Mouse (Mus musculus) liver, embryonic 14.5 days (tissue): ENCODE measurements around the gene Egfl7. TPM values are rescaled to one million over a fixed set of nuclear protein-coding genes. Genes with fewer than 3 reads are reported as not detected.

ENCODE experiments used
- ATAC-seq: fragments of 200-750 bp; cut with Nextera tagmentation; 2 replicates; pipeline ENCODE4 v1.8.0; 2017; ENCODE audit warnings: moderate number of reproducible peaks, mild to moderate bottlenecking, moderate library complexity; ENCODE audit not compliant: insufficient read depth
- DNase-seq, 3 experiments: peaks; one replicate each; pipeline ENCODE4 v3.0.0-alpha.2; 2012 to 2013; ENCODE audit warnings: low read depth in 3 of 3, low spot score in 3 of 3
- H3K27ac ChIP-seq: fragments of 300-500 bp; sonication (generic); 2 replicates; pipeline ENCODE4 v1.5.1; 2014; ENCODE audit warnings: moderate library complexity, mild to moderate bottlenecking, control low read depth, inconsistent platforms
- H3K27me3 ChIP-seq: fragments of 300-500 bp; sonication (generic); 2 replicates; pipeline ENCODE4 v1.6.1; 2014; ENCODE audit warnings: mild to moderate bottlenecking, low read length, moderate library complexity; ENCODE audit not compliant: control insufficient read depth, insufficient read depth
- H3K36me3 ChIP-seq: fragments of 300-500 bp; sonication (generic); replicated peaks from 2 replicates; pipeline ENCODE4 v1.6.1; 2014; ENCODE audit warnings: low read depth; ENCODE audit not compliant: control insufficient read depth, insufficient read depth
- H3K4me1 ChIP-seq, 2 experiments: fragments of 200-500 bp in 1 of 2; fragments of 300-500 bp in 1 of 2; sonication (generic) in 1 of 2; replicated peaks; 2 replicates each; pipeline ENCODE4 v1.6.1; 2012 to 2014; ENCODE audit warnings: antibody characterized with exemption in 1 of 2, inconsistent platforms in 1 of 2, low read length in 1 of 2; ENCODE audit not compliant: control insufficient read depth in 2 of 2, insufficient read depth in 2 of 2
- H3K4me2 ChIP-seq: fragments of 300-500 bp; sonication (generic); 2 replicates; pipeline ENCODE4 v1.6.1; 2014; ENCODE audit warnings: low read depth, mild to moderate bottlenecking, control low read depth, moderate library complexity
- H3K4me3 ChIP-seq, 2 experiments: fragments of 200-500 bp in 1 of 2; fragments of 300-500 bp in 1 of 2; sonication (generic) in 1 of 2; 2 replicates each; pipeline ENCODE4 v1.5.1; 2012 to 2014; ENCODE audit warnings: low read depth in 2 of 2, low read length in 2 of 2, mild to moderate bottlenecking in 2 of 2, control low read depth in 1 of 2, inconsistent platforms in 1 of 2, moderate library complexity in 1 of 2; ENCODE audit not compliant: insufficient read depth in 1 of 2
- H3K9ac ChIP-seq: fragments of 300-500 bp; sonication (generic); replicated peaks from 2 replicates; pipeline ENCODE4 v1.6.1; 2014; ENCODE audit warnings: mild to moderate bottlenecking, control low read depth, moderate library complexity
- H3K9me3 ChIP-seq: fragments of 300-500 bp; sonication (generic); 2 replicates; pipeline ENCODE4 v1.6.1; 2016; ENCODE audit warnings: low read length, mixed read lengths; ENCODE audit not compliant: control insufficient read depth
- CTCF ChIP-seq: IDR thresholded peaks from 2 replicates; pipeline ENCODE4 v1.5.1; 2016; ENCODE audit warnings: antibody characterized with exemption, low read depth, control low read depth
- EP300 ChIP-seq: IDR thresholded peaks from 2 replicates; pipeline ENCODE4 v1.6.1; 2016; ENCODE audit warnings: antibody characterized with exemption, low read depth
- WGBS: fragments of 180-500 bp; shearing (Covaris S2); extraction: QIAGEN DNeasy Blood & Tissue Kit; methylation state at CpG from one replicate; pipeline ENCODE4 v1.1.7; 2014; ENCODE audit not compliant: insufficient replicate concordance; 5-methylcytosine and 5-hydroxymethylcytosine counted together
- polyA plus RNA-seq, 2 experiments: library from polyadenylated mRNA; depleted of rRNA in 1 of 2; stranded (reverse) in 1 of 2; unstranded in 1 of 2; fragments of >200 nt; fragmentation: Nextera tagmentation in 1 of 2; extraction: Ambion mirVana in 1 of 2; gene quantifications; 2 replicates each; pipeline versions ENCODE4 v1.2.1 to v1.2.3; 2012 to 2014

Egfl7 gene
- polyA plus RNA-seq, 2 experiments, result 47.6 to 68.0 TPM

- H3K36me3 ChIP-seq, result no peaks in the 10 kb centered on the region; the same call in 1 of the 2 replicates
- H3K4me2 ChIP-seq, result no peak overlapping the region
- ATAC-seq (no peak), DNase-seq (no peak)
- H3K9ac ChIP-seq, result no peak overlapping the region
- H3K9me3 ChIP-seq, result no peaks in the 10 kb centered on the region
- no peak overlapping the region for H3K27ac ChIP-seq
- TF ChIP-seq EP300 (no peak), CTCF (no peak)
- peaks cover 2 to 17% of the 10 kb centered on the region in 2 experiments; a peak in 2 of 4 replicates for H3K4me1 ChIP-seq
- 77% methylated on average over 12 of the region's 12 CpGs for WGBS
- no peak overlapping the region for H3K4me3 ChIP-seq
- H3K27me3 ChIP-seq, result no peaks in the 10 kb centered on the region
Measured at GRCm38 (mm10) chr2:26591416-26591815, 11.6 kb downstream of the Egfl7 start.

- no peak overlapping the region for H3K9ac ChIP-seq
- H3K27ac ChIP-seq, result no peak overlapping the region
- peaks cover 0 to 10% of the 10 kb centered on the region in 2 experiments; a peak in 2 of 4 replicates for H3K4me1 ChIP-seq
- 50% methylated on average over 9 of the region's 9 CpGs for WGBS
- H3K27me3 ChIP-seq, result no peaks in the 10 kb centered on the region
- ATAC-seq (peak; percentile 4; the same call in 1 of the 2 replicates), DNase-seq (no peak)
- no peaks in the 10 kb centered on the region; the same call in 1 of the 2 replicates for H3K36me3 ChIP-seq
- H3K9me3 ChIP-seq, result no peaks in the 10 kb centered on the region
- TF ChIP-seq CTCF, result no peak
- no peak for TF ChIP-seq EP300
- H3K4me2 ChIP-seq, result no peak overlapping the region
- no peak overlapping the region for H3K4me3 ChIP-seq
Measured at GRCm38 (mm10) chr2:26593211-26594021, 13.6 kb downstream of the Egfl7 start.

GRCm38 (mm10) chr2:26594022-26594346 lies 14.2 kb downstream of the Egfl7 start:
- peak; percentile 42 for ATAC-seq
- DNase-seq, result no peak
- no peak overlapping the region for H3K4me3 ChIP-seq
- no peaks in the 10 kb centered on the region for H3K9me3 ChIP-seq
- H3K4me1 ChIP-seq, result peaks cover 0 to 12% of the 10 kb centered on the region in 2 experiments; a peak in 2 of 4 replicates
- TF ChIP-seq EP300 (no peak), CTCF (peak; percentile 70)
- H3K27ac ChIP-seq, result no peak overlapping the region
- no peak overlapping the region for H3K9ac ChIP-seq
- no peaks in the 10 kb centered on the region for H3K27me3 ChIP-seq
- H3K4me2 ChIP-seq, result no peak overlapping the region
- no peaks in the 10 kb centered on the region; the same call in 1 of the 2 replicates for H3K36me3 ChIP-seq
- WGBS, result 37% methylated on average over 9 of the region's 9 CpGs

GRCm38 (mm10) chr2:26594461-26594933 lies 14.7 kb downstream of the Egfl7 start:
- TF ChIP-seq CTCF (no peak), EP300 (no peak)
- H3K27ac ChIP-seq, result no peak overlapping the region
- WGBS, result 62% methylated on average over 7 of the region's 7 CpGs
- H3K4me3 ChIP-seq, result no peak overlapping the region
- ATAC-seq, result peak; percentile 14; the same call in 1 of the 2 replicates
- DNase-seq, result no peak
- H3K4me2 ChIP-seq, result no peak overlapping the region
- peaks cover 0 to 16% of the 10 kb centered on the region in 2 experiments; a peak in 2 of 4 replicates for H3K4me1 ChIP-seq
- H3K27me3 ChIP-seq, result no peaks in the 10 kb centered on the region
- no peaks in the 10 kb centered on the region; the same call in 1 of the 2 replicates for H3K36me3 ChIP-seq
- H3K9ac ChIP-seq, result no peak overlapping the region
- H3K9me3 ChIP-seq, result no peaks in the 10 kb centered on the region

- no peak for TF ChIP-seq EP300
- no peak for TF ChIP-seq CTCF
- H3K4me3 ChIP-seq, result no peak overlapping the region
- H3K27ac ChIP-seq, result no peak overlapping the region
- no peaks in the 10 kb centered on the region for H3K27me3 ChIP-seq
- H3K36me3 ChIP-seq, result no peaks in the 10 kb centered on the region; the same call in 1 of the 2 replicates
- H3K4me2 ChIP-seq, result no peak overlapping the region
- H3K9me3 ChIP-seq, result no peaks in the 10 kb centered on the region
- peaks cover 0 to 18% of the 10 kb centered on the region in 2 experiments; a peak in 2 of 4 replicates for H3K4me1 ChIP-seq
- peak; percentile 40 for ATAC-seq
- no peak overlapping the region for H3K9ac ChIP-seq
- no peak for DNase-seq
- WGBS, result 51% methylated on average over 6 of the region's 6 CpGs
Measured at GRCm38 (mm10) chr2:26594934-26595724, 15.3 kb downstream of the Egfl7 start.
